Mouse (Mus musculus) left cerebral cortex, postnatal 36 days (tissue): ENCODE results near the gene Vwa3a. TPM values are rescaled to one million over a fixed set of nuclear protein-coding genes. Genes with fewer than 3 reads are reported as not detected.

Experiments
- total RNA-seq, 2 experiments: library from RNA; stranded (reverse); gene quantifications; 2 replicates each; pipeline ENCODE4 v1.2.3; 2021

Vwa3a gene
- total RNA-seq, 2 experiments from 2014 or later, result 14.6 to 17.6 TPM

Other genes with a start within 250 kb of the Vwa3a start
- 100 to 1,000 TPM; 212 to 238 TPM for gene Uqcrc2, start 104.1 kb upstream of the Vwa3a start, total RNA-seq
- not detected for gene Pdzd9, start 69.0 kb upstream of the Vwa3a start, total RNA-seq
- gene Mosmo, start 61.7 kb upstream of the Vwa3a start, total RNA-seq, result 10 to 100 TPM; 80.7 to 84.6 TPM
- not detected for gene Gm5737, start 73.0 kb downstream of the Vwa3a start, total RNA-seq
- 10 to 100 TPM; 27.9 to 32.0 TPM for gene Eef2k, start 103.5 kb downstream of the Vwa3a start, total RNA-seq
- 10 to 100 TPM; 27.8 to 28.0 TPM for gene Polr3e, start 178.4 kb downstream of the Vwa3a start, total RNA-seq
- 1 to 10 TPM; 7.9 TPM for gene Cdr2, start 243.0 kb downstream of the Vwa3a start, total RNA-seq
- gene Mfsd13b, start 243.2 kb downstream of the Vwa3a start, total RNA-seq, result under 1 TPM in 1 of 2 experiments, not detected in 1; 0.54 TPM